Mouse (Mus musculus) layer of hippocampus, postnatal 14 days (tissue): ENCODE measurements around the gene Ifngr2. TPM values are rescaled to one million over a fixed set of nuclear protein-coding genes. Genes with fewer than 3 reads are reported as not detected.
"Not testable (repeated sequence)": the region's sequence is repeated elsewhere in the genome, so short reads cannot be mapped to it uniquely, and the experiment has no call there.

ENCODE experiments used
- DNase-seq, 2 experiments: peaks; one replicate each; pipeline ENCODE4 v3.0.0; 2021 to 2022; ENCODE audit warnings: low spot score in 2 of 2, mixed read lengths in 1 of 2
- long read RNA-seq, 2 experiments: library from polyadenylated mRNA; stranded (forward); transcript quantifications; one replicate each; pipeline ENCODE4 v2.0.0; 2021
- total RNA-seq, 2 experiments: library from RNA; stranded (reverse); gene quantifications; 2 replicates each; pipeline ENCODE4 v1.2.3; 2021

Ifngr2 gene
- total RNA-seq: 10 to 100 TPM; 82.4 to 87.0 TPM
- long read RNA-seq, experiment 1, transcript Ifngr2-201 (7 exons, 3,708 nt): major isoform, 216 of 229 reads
- long read RNA-seq, experiment 1, partial matches to known transcripts: 4 of 229 reads
- long read RNA-seq, experiment 1, other reads (novel, unspliced or antisense): 9 of 229 reads
- long read RNA-seq, experiment 2, transcript Ifngr2-201 (7 exons, 3,708 nt): major isoform, 258 of 280 reads
- long read RNA-seq, experiment 2, partial matches to known transcripts: 5 of 280 reads
- long read RNA-seq, experiment 2, other reads (novel, unspliced or antisense): 17 of 280 reads

DNA sequence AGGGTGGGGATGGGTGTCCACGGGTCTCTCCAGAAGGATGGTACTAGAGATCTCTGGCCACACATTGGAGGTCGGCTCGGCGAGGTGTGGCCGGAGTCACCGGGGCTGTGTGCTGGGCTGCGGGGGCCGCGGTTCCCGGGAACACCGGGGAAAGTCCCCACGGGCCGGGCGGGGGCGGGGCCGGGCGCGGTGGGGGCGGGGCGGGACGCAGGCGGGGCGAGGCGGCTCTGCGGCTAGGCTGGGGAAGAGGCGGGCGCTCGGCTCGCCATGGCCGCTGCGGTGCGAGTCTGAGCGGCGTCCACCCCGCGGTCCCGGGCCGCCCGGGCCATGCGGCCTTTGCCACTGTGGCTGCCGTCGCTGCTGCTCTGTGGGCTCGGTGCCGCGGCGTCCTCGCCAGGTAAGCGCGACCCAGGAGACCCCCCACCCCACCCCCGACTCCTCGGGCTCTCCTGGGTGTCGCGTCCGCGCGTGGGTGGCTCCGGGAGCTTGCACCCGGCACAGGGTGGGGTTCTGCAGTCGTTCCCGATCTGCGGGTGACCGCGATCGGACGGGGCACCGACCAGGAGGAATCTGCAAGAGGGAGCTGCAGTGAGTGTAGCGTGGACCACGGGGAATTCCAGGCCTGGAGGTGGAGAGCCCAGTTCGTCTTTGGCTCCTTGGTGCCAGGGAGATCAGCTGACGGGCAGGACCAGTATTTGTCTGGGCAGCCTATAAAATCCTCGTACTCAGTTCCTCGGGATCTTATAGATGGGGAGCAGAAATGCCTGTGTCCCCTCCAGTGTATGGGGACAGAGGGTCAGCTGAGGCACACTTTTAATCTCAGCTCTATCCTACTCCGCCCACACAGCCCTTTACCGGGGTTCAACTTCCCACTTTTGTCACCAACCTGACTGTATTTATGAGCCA, at the start of gene Ifngr2:
Gene Ifngr2, plus strand, starts transcription at position 237 of the 906 bp plus-strand sequence.
- DNase-seq: no peak

DNA sequence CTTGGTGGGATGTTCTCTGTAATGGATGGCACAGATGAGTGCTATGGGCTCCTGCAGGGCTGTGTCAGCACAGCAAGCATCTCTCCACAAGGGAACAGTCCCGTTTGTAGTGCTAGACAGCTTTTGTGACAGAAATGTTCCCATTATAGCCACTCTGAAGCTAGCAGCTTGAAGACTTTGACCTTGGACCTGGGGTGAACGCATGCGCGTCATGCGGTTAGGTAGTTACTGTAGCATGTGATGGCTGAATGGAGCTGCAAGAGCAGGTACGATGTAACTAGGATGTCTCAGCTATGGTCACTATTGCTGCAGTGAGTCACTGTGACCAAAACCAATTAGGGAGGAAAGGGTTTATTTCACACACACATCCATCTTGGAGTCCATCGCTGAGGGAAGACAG, 48.8 kb upstream of the Ifngr2 start:
- DNase-seq: no peak

DNA sequence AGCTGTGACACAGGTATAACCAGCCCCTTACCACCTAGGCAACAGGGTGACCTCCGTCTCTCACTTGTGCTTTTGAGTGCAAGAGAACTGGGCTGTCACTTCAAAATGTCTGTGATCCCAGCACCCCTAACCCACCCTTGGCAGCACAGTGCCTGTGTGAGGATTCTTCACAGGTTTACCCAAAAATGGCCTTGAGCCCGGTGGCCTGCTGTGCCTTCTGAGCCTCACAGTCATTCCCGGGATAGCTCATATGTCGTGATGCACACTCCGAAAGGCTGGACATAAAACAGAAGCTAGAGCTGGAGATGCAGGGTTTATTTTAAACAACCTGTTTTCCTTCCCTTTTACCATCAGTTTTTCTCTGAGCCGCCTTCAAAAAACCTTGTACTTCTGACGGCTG, 42.2 kb upstream of the Ifngr2 start:
- no peak for DNase-seq

GRCm38 (mm10) chr16:91505116-91505601, 41.7 kb upstream of the Ifngr2 start:
- DNase-seq: peak; percentile 65 to 69

GRCm38 (mm10) chr16:91506396-91506795, 40.5 kb upstream of the Ifngr2 start:
- DNase-seq: no peak

DNA sequence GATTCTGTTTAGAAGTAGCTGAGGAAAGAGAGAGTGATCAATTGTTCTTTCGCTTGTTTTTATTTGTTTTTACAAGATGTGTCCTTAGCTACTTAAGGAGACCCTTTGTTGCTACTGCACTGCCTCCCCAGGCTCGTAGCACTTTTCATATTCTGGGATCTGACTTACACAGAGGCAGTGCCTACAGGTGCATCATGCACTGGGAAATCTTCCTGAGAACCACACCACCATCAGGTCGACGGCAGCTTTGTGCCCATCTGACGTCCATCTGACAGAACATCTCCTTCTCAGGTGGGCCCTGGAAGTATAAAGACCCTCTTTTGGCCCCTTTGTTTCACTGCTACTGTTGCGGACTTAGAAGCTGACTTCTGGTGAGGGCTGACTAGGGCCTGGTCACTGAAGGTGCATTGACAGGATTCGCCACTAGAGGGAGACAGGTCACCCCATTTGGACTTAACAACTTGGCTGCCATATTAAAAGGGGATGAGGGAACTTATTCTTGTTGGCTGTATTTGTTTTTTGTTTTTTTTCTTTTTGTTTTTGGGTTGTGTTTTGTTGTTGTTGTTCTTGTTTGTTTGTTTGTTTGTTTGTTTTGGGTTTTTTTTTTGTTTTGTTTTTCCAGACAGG, 34.6 kb upstream of the Ifngr2 start:
- peak; percentile 80 to 86 for DNase-seq

DNA sequence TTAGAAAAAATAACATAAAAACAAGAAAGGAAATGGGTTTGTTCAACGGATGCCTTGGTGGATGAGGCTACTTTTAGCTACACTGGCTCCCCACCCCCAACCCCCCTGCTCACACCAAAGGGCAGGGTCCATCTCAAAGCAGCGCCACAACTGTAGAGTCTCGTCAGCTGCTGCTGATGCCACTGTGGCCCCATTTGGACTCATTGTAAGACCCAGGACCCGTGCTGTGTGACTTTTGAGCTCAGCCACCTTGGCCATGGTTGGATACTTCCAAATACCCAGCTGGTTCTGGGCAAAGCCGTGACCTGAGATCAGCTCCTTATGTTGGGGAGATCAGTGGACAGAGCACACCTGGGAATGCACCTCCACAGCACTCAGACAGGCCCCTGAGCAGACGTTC, 33.8 kb upstream of the Ifngr2 start:
- no peak for DNase-seq

DNA sequence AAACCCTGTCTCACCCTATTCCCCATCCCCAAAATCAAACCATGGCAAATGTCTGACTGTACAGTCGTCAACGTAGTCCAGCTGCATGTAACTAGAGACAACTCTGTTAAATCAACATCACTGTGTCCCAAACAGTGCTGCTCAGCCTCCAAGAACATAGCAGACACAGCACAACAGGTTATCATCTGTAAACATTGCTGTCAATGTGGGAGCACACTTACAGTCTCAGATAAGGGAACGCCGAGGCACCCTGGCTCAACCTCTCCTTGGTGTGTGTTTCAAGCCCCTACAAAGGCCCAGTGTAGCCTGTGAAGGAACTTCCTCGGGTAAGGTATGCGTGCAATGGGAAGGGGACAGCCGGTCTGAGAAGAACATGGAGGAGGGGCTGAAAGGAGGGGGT, 29.9 kb upstream of the Ifngr2 start:
- DNase-seq: no peak

- DNase-seq: no peak
These were observed 24.8 kb upstream of the Ifngr2 start for GRCm38 (mm10) chr16:91522040-91522439.

- DNase-seq: no peak
These were observed 24.2 kb upstream of the Ifngr2 start for GRCm38 (mm10) chr16:91522479-91523309.

GRCm38 (mm10) chr16:91524206-91524605, 22.7 kb upstream of the Ifngr2 start:
- no peak for DNase-seq

GRCm38 (mm10) chr16:91526274-91526673, 20.6 kb upstream of the Ifngr2 start:
- DNase-seq: no peak

DNA sequence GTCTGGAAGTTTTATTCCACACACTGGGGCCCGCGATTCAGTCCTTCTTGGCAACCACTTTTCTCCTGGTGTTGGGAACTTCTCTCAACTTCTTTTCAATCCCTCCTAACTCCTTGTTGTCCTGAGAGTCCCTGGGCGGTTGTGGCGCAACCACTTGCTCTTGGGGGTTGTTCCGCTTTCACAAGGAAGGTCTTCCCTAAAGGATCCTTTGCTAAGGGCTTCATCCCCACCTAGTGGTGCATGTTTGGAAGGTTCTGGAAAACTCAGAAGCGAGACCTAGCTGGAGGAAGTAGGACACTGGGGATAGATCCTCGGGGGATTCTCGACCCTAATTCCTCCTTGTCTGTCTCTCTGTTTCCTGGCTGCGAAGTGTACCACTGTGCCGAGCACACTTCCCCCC, 19.8 kb upstream of the Ifngr2 start:
- peak in 1 of 2 experiments; percentile 49 for DNase-seq

- no peak for DNase-seq
These were observed 19.4 kb upstream of the Ifngr2 start for GRCm38 (mm10) chr16:91527500-91527899.

DNA sequence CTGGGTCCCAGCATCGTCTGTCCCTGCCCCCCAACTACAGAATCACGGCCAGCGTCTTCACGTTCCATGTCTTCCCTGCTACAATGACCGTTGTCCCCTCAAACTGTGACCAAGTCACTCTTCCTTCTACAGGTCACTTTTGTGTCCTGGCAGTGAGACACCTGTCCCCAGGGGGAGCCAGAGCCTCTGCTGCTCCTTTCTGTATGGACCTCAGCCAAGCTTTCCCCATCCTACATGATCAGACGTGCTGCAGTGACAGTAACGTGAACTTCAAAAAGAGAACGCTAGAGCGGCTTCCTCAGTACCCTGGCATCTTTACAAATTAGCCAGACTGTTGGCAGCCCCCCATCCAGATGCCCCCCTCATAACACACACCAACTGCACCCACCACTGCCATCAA, 18.3 kb upstream of the Ifngr2 start:
- no peak for DNase-seq

DNA sequence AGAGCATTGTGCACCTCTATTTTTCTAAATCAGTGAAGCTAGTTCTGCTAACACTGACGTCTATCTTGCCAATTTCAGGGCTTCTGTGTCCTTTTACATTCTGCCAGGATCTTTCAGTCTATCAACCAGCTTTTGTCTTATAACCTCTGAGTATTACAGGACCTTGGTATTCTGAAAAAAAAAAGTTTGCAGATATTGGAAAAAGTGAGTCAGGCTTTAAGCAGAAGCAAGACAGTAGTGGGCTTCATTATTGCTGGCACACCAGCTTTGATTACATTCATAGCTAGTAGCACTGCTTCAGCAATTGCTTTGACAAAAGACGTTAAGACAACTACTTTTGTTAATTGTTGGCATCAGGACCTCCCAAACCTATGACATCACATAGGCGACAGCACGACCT, 16.0 kb upstream of the Ifngr2 start:
- not testable (repeated sequence) for DNase-seq

DNA sequence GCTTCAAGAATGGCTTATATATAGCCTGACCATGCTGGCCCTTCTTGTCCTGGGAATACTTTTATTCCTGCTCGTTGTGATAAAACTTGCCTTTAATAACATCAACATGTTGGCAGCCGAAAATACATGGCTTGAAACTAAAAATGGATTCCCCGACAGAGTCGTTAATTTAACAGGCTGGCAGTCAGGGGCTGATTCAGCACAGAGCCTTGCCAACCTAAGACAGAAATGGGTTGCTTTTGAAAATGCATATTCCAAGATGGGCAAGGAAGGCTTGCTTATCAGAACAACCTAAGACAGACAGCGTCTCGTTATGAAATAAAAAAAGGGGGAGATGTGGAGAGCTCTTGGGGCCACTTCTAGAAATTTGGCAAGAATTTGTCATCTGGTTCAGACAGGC, 15.0 kb upstream of the Ifngr2 start:
- no peak for DNase-seq

DNA sequence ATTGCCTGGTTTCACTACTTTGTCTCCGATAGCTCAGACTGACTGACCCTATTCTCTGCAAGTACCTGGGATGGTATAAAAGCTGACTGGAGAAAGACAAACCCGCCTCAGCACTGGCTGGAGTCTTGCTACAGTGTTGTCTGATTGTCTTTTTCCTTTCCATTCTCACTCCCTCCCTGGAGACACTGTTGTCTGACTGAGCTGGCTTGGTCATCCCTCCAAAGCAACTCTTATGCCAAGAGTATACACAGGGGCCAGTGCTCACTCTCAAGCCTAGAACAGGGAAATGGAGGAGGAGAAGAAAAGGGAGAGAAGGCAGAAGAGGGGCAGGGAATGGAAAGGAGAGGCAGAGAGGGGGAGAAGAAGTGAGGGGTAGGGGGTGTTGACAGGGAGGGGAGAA, 14.4 kb upstream of the Ifngr2 start:
- no peak for DNase-seq

- DNase-seq: no peak
These were observed 13.5 kb upstream of the Ifngr2 start for GRCm38 (mm10) chr16:91533097-91534001.

GRCm38 (mm10) chr16:91534477-91534876, 12.4 kb upstream of the Ifngr2 start:
- no peak for DNase-seq
